Mouse (Mus musculus) G1E (cell line): ENCODE data around the gene Scgb1a1. TPM values are rescaled to one million over a fixed set of nuclear protein-coding genes. Genes with fewer than 3 reads are reported as not detected.
A peak's percentile ranks its signal among the peaks of the same experiment; 100 is the strongest.

Experiments
- ATAC-seq: 2 replicates; pipeline ENCODE4 v1.8.0; 2016; ENCODE audit warnings: mild to moderate bottlenecking; ENCODE audit not compliant: insufficient number of reproducible peaks, poor library complexity, low FRiP score, severe bottlenecking; ENCODE audit errors: extremely low read depth
- DNase-seq: peaks from one replicate; pipeline ENCODE4 v3.0.0; 2012; ENCODE audit warnings: low spot score
- H3K27me3 ChIP-seq: 2 replicates; pipeline ENCODE4 v1.6.1; 2012; ENCODE audit warnings: mild to moderate bottlenecking, low read length, inconsistent platforms; ENCODE audit not compliant: insufficient read depth
- H3K36me3 ChIP-seq: replicated peaks from 2 replicates; pipeline ENCODE3; 2012; ENCODE audit warnings: mild to moderate bottlenecking, inconsistent platforms
- H3K4me1 ChIP-seq: 2 replicates; pipeline ENCODE4 v1.6.1; 2012; ENCODE audit warnings: low read depth, low read length, inconsistent platforms, mixed read lengths; ENCODE audit not compliant: insufficient read depth
- H3K4me3 ChIP-seq: 2 replicates; pipeline ENCODE4 v1.5.1; 2012; ENCODE audit warnings: low read depth, mild to moderate bottlenecking, inconsistent platforms, low read length, moderate library complexity, mixed read lengths
- H3K9me3 ChIP-seq: replicated peaks from 2 replicates; pipeline ENCODE4 v1.6.1; 2012; ENCODE audit warnings: inconsistent platforms
- CTCF ChIP-seq: IDR thresholded peaks from 2 replicates; pipeline ENCODE4 v1.5.1; 2012; ENCODE audit warnings: low read depth, low read length, inconsistent platforms, mixed read lengths
- GATA1 ChIP-seq: IDR thresholded peaks from 2 replicates; pipeline ENCODE4 v1.6.1; 2012; ENCODE audit warnings: borderline replicate concordance, low read length, inconsistent platforms, mixed read lengths
- GATA2 ChIP-seq: IDR thresholded peaks from 2 replicates; pipeline ENCODE4 v1.6.1; 2012; ENCODE audit warnings: low read depth, low read length, inconsistent platforms, borderline replicate concordance
- POLR2AphosphoS5 ChIP-seq: IDR thresholded peaks from 2 replicates; pipeline ENCODE4 v1.6.1; 2012; ENCODE audit warnings: low read depth, low read length, inconsistent platforms; ENCODE audit not compliant: insufficient replicate concordance
- TAL1 ChIP-seq: conservative IDR thresholded peaks from 2 replicates; pipeline ENCODE4 v1.6.1; 2012; ENCODE audit warnings: low read depth, low read length, inconsistent platforms, mixed read lengths
- polyA plus RNA-seq: library from polyadenylated mRNA; stranded (reverse); fragments of >175 nt; gene quantifications from 2 replicates; pipeline ENCODE4 v1.2.3, GENCODE M21; 2012
- total RNA-seq, 2 experiments: library from RNA; stranded (forward) in 1 of 2; stranded (reverse) in 1 of 2; fragments of 200-1000 nt in 1 of 2; fragments of >200 nt in 1 of 2; fragmentation: Nextera tagmentation in 1 of 2; gene quantifications; 2 replicates each; pipeline ENCODE4 v1.2.3; 2014 to 2017

Scgb1a1 gene
- total and polyA plus RNA-seq, 3 experiments: not detected

DNA sequence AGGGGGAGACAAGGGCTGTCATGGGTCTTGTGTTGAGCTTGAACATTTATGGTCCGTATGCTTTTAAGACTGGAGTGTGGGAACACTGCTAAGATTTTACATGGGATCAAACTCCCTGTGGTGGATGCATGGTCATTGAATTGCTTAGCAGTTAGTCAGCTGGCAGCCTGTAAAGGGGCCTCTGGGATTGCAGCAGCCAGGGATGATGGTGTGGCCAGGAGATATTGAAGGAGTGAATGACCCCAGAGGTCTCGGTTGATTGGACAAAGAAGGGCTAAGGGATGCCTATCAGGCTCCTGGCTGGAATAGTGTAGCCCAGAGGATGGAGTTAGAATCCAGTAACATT lies 4.8 kb downstream of the Scgb1a1 start:
- H3K9me3 ChIP-seq: no peaks in the 10 kb centered on the region
- TF ChIP-seq GATA1 (no peak), GATA2 (no peak), TAL1 (no peak), POLR2AphosphoS5 (no peak), CTCF (no peak)
- no peak for ATAC-seq
- DNase-seq: no peak
- H3K4me1 ChIP-seq: peaks cover 28% of the 10 kb centered on the region
- peaks cover 29% of the 10 kb centered on the region for H3K27me3 ChIP-seq
- H3K36me3 ChIP-seq: no peaks in the 10 kb centered on the region
- no peak overlapping the region for H3K4me3 ChIP-seq

DNA sequence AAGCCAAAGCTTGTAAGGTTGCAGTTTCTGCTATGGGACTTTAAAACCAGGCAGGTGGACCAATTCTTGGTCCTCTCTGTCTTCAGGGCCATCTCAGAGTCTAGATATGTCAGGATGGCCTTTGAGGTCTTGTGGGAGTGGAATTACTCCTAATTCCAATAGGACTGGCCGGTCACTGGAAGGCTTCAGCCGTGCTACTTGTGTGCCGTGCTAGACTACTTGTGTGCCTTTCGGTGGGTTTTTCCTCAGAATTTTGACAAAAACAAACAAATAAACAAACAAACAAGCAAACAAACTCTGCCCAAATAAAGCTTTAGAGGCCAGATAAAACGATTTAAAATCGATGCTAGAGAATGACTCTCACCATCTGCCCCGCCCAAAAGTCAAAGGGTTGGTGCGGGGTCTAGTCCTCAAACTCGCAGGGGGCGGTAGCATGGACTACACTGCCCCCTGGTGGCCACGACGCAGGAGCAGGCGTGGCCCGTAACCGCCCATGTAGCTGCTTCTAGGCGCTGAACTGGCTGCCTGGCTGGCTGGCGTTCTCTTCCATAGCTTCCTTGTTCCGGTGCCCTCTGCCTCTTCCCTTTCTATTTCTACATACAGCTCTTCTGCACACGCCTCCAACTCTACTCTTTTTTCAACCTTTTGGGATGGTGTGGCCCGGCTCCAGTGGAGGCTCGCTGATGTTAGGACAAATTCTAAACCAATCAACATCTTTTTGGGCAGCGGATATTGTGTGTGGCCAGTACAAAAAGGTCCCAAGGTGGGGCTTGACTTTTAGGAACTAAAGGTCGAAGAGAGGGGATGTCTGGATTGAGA lies 5.4 kb downstream of the Scgb1a1 start:
- H3K27me3 ChIP-seq: peaks cover 25% of the 10 kb centered on the region
- ATAC-seq (peak; percentile 60), DNase-seq (peak; percentile 76)
- H3K4me1 ChIP-seq: peaks cover 28% of the 10 kb centered on the region
- no peak for TF ChIP-seq TAL1
- TF ChIP-seq CTCF: peak; percentile 87
- H3K9me3 ChIP-seq: no peaks in the 10 kb centered on the region
- peak overlapping the region; percentile 38; the same call in 1 of the 2 replicates for H3K4me3 ChIP-seq
- no peaks in the 10 kb centered on the region for H3K36me3 ChIP-seq

DNA sequence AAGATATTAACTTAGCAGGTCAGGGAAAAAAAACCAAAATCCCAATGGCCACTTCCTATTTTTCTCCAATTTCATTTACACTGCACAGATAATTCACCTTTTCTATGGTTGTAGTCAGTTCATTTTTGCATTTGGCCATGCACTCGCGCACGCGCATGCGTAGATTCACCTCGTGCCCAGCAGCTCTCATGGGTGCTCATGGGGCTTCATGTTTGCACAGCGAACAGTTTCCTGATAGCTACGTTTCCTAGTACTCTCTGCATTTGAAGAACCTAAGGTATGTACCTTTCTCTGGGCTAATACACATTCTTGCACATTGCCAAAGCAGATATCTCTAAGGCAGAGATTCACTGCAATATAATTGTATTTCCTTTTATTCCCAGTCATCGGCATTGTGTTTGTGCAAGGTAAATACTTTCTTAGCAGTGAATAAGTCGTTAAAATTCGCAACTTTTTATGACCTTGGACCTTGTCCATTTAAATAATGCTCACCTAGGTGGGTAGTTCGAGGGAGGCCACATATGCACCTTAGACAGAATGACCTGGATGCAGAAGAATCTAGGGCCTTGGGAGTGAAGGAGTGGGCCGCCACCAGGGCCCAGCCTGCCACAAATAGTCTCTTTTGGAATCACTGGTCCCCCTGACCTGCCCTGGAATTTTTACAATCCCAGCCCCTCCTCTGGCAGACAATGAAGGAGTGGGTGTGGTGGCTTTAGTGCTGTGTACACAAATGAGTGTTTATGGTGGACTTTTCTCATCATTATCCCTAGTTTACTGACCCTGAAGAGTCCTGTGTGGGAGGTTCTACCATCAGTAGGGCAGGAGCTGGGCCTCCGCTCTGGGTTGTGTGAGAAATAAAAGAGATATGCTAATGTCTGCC lies 6.2 kb downstream of the Scgb1a1 start:
- ATAC-seq: no peak
- Histone ChIP-seq H3K36me3 (no peaks in the 10 kb centered on the region), H3K27me3 (peaks cover 21% of the 10 kb centered on the region), H3K4me3 (no peak overlapping the region), H3K4me1 (peaks cover 28% of the 10 kb centered on the region), H3K9me3 (no peaks in the 10 kb centered on the region)
- no peak for DNase-seq
- TF ChIP-seq GATA1 (no peak), TAL1 (no peak), GATA2 (no peak), CTCF (no peak), POLR2AphosphoS5 (no peak)

DNA sequence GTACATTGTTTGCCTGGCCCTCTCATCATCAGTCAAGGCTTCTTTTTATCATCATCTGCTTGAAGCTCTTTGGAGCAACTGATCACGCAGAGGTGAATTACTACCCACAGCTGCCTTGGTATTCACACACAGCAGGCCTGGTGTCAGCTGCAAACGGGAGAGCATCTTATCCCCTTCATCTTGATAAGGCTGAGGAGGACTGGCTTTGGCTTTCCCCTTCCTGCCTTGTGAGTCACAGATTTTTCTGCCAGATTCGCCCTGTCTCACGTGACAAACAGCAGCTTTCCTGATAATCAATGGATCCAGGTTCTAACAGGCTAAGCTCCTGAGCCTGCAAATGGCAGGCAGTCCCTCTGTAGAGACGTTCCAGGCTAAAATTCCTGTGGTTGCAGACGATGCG lies 7.8 kb downstream of the Scgb1a1 start:
- TF ChIP-seq CTCF (no peak), POLR2AphosphoS5 (no peak), TAL1 (no peak), GATA2 (no peak), GATA1 (no peak)
- peak; percentile 34; the same call in 1 of the 2 replicates for ATAC-seq
- DNase-seq: no peak
- Histone ChIP-seq H3K27me3 (peaks cover 8% of the 10 kb centered on the region), H3K4me3 (no peak overlapping the region), H3K4me1 (peaks cover 36% of the 10 kb centered on the region), H3K36me3 (no peaks in the 10 kb centered on the region), H3K9me3 (no peaks in the 10 kb centered on the region)

DNA sequence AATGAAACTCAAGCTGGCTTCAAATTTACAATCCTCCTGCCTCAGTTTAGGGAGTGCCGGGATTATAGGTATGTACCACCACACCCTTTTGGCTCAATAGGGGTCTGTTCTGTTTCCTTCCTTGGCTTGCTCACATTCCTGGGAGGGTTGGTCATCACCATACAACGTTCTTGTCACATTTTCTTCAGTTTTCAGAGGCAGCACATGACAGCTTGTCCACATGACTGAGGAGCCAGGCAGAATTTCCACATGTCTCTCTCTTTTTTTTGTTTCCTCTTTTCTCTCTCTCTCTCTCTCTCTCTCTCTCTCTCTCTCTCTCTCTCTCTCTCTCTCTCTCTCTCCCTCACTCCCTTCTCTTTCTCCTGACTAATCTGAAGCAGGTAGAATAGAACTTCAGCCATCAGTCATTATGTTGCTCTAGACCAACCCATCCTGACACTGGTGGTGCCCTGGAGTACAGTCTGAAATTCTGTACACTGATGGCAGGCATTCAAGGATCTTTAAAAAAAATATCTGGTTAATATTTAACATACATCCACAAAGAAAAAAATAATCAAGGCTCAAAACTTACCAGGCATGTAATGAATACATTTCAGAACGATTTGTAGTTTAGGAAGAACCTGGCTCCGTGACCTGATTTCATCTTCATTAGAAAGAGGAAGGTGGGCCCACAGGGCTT lies 10.6 kb downstream of the Scgb1a1 start:
- ATAC-seq (no peak), DNase-seq (no peak)
- Histone ChIP-seq H3K27me3 (no peaks in the 10 kb centered on the region), H3K4me1 (peaks cover 41% of the 10 kb centered on the region), H3K4me3 (no peak overlapping the region), H3K9me3 (no peaks in the 10 kb centered on the region), H3K36me3 (no peaks in the 10 kb centered on the region)
- TF ChIP-seq TAL1 (no peak), CTCF (no peak), GATA2 (no peak), POLR2AphosphoS5 (no peak), GATA1 (no peak)

DNA sequence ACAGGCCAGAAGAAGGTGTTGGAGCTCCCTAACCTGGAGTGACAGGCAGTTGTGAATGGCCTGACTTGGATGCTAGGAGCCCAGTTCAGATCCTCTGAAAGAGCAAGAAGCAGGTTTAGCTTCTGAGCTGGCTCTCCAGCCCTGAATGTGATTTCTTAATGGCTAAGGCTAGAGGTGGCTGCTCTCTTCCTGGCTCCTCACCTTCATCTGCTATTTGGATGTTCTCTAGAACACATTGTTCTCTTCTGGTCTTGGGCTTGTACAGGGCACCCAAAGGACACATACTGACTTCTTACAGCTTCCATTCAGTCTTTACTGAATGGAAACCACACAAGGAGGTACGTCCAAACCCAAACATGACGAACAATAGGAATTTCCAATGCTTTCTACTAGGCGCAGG lies 11.7 kb downstream of the Scgb1a1 start:
- Histone ChIP-seq H3K4me3 (no peak overlapping the region), H3K27me3 (no peaks in the 10 kb centered on the region), H3K9me3 (no peaks in the 10 kb centered on the region), H3K4me1 (peaks cover 36% of the 10 kb centered on the region), H3K36me3 (no peaks in the 10 kb centered on the region)
- no peak for TF ChIP-seq GATA2
- no peak for TF ChIP-seq CTCF
- TF ChIP-seq POLR2AphosphoS5: no peak
- no peak for TF ChIP-seq TAL1
- no peak for TF ChIP-seq GATA1
- DNase-seq (no peak), ATAC-seq (no peak)
